Mouse (Mus musculus) limb, embryonic 10.5 days (tissue): ENCODE data around the gene Churc1. TPM values are rescaled to one million over a fixed set of nuclear protein-coding genes. Genes with fewer than 3 reads are reported as not detected.
A peak's percentile ranks its signal among the peaks of the same experiment; 100 is the strongest.

Experiments used
- DNase-seq: peaks from one replicate; pipeline ENCODE4 v3.0.0-alpha.2; 2017; ENCODE audit warnings: low spot score
- H3K27ac ChIP-seq: fragments of 300-500 bp; sonication (generic); 2 replicates; pipeline ENCODE4 v1.5.1; 2016; ENCODE audit warnings: mild to moderate bottlenecking
- H3K27me3 ChIP-seq: fragments of 300-500 bp; sonication (generic); 2 replicates; pipeline ENCODE4 v1.6.1; 2016; ENCODE audit warnings: low read depth, mild to moderate bottlenecking; ENCODE audit not compliant: poor library complexity, severe bottlenecking
- H3K36me3 ChIP-seq: fragments of 300-500 bp; sonication (generic); 2 replicates; pipeline ENCODE4 v1.6.1; 2016; ENCODE audit warnings: mild to moderate bottlenecking, moderate library complexity
- H3K4me1 ChIP-seq: fragments of 300-500 bp; sonication (generic); 2 replicates; pipeline ENCODE4 v1.6.1; 2016
- H3K4me3 ChIP-seq: fragments of 300-500 bp; sonication (generic); 2 replicates; pipeline ENCODE4 v1.5.1; 2016; ENCODE audit warnings: mild to moderate bottlenecking, moderate library complexity
- H3K9me3 ChIP-seq: fragments of 300-500 bp; sonication (generic); replicated peaks from 2 replicates; pipeline ENCODE4 v1.6.1; 2016; ENCODE audit warnings: mild to moderate bottlenecking
- WGBS: fragments of 180-500 bp; shearing (Covaris S2); methylation state at CpG from one replicate; pipeline ENCODE4 v1.1.7; 2016; 5-methylcytosine and 5-hydroxymethylcytosine counted together
- polyA plus RNA-seq: library from polyadenylated mRNA; unstranded; fragments of >200 nt; fragmentation: Nextera tagmentation; extraction: Ambion mirVana; gene quantifications from 2 replicates; pipeline ENCODE4 v1.2.1, GENCODE M21; 2016

Gene Churc1
- 107 and 118 TPM in 2 replicates for polyA plus RNA-seq

DNA sequence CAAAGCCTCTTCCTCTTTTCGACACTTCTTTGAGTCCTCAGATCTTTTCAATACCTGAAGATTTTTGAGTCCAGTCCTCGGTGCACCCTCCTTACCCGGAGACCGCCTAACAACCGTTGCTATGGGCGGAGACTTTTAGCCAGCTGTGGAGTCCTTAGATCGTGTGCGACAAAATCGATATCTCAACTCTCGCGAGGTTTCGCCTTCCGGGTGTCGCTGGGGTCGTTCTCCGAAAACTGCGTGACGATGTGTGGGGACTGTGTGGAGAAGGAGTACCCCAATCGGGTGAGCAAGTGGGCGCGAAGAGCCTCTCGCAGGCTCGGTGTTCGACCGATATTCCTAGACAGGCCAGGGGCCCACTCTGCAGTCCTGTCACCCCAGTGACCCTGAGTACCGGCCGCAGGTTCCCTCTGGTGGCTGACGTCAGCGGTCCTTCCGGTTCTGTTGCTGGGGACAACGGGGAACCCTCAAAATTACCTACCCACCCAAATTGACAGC lies at the start of gene Churc1, which contains the start of gene Fntb:
Gene Churc1 (plus strand): TSS at position 185 of the 498 bp plus-strand sequence.
Gene Fntb (plus strand): TSS at position 236 of the 498 bp plus-strand sequence.
- DNase-seq, result peak; percentile 93
- no peaks in the 10 kb centered on the region for H3K9me3 ChIP-seq
- H3K27me3 ChIP-seq, result no peaks in the 10 kb centered on the region
- peak within 1 kb of the TSS; percentile 79 for H3K4me3 ChIP-seq
- H3K4me1 ChIP-seq, result peaks cover 10% of the 10 kb centered on the region
- peak within 1 kb of the TSS; percentile 89 for H3K27ac ChIP-seq
- no peaks in the 10 kb centered on the region for H3K36me3 ChIP-seq
- WGBS, result under 1% methylated on average over 31 of the region's 31 CpGs

DNA sequence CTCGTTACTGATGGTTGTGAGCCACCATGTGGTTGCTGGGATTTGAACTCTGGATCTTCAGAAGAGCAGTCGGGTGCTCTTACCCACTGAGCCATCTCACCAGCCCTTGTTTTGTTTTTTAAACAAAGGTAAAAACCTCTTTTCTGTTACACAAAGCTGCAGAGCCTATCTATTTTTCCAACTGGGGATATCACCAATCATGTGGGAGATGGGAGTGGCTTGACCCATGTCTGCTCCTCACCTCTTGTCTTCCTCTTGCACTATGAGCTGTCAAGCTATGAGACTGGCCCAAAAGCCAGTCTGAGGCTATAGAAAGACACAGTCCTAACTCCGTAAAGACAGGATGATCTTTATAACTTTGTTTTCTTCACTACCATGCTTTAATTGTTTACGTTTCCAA lies 47.0 kb upstream of the Churc1 start:
- Histone ChIP-seq H3K9me3 (no peaks in the 10 kb centered on the region), H3K4me1 (no peaks in the 10 kb centered on the region), H3K36me3 (no peaks in the 10 kb centered on the region), H3K27ac (no peak overlapping the region), H3K4me3 (no peak overlapping the region), H3K27me3 (peaks cover 6% of the 10 kb centered on the region)
- no peak for DNase-seq
- WGBS, result 91% methylated on average over 4 of the region's 4 CpGs

DNA sequence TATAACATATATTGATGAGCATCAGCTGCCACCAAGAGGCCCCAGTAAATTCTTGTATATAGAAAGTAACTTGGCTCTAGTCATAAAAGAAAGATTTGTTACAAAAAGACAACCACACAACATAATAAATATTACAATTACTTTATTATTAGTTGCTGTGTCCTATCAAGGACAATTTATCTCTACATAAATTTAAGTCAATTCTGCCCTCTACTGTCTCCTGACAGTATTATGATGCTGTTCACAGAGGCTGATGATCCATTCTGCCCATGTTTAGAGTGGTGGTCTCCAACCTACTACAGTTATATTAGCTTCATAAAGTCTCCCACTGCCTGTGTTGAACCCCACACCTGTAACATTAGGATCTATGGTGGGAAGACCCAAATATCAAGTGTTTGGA lies 44.8 kb upstream of the Churc1 start:
- no peaks in the 10 kb centered on the region for H3K9me3 ChIP-seq
- no peak overlapping the region for H3K4me3 ChIP-seq
- H3K27ac ChIP-seq, result no peak overlapping the region
- no peak for DNase-seq
- no peaks in the 10 kb centered on the region for H3K27me3 ChIP-seq
- H3K36me3 ChIP-seq, result no peaks in the 10 kb centered on the region
- no peaks in the 10 kb centered on the region for H3K4me1 ChIP-seq

DNA sequence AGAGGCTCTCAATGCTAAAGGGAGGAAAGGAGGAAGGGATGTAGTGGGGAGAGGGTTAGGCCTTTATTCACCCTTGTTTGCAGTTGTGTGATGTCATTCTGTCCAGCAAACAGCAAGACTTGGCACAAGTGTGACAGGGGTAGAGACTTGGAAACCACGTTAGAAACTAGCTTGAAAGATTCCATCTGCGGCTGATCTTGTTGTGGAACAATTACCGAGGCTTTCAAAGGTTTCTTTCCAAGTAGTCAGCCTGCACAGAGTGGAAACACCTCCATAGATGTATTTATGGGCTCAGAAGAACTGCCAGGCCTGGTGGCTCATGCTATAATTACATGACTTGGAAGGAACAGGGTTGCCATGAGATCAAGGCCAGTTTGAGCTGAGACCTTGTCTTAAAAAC lies 43.3 kb upstream of the Churc1 start:
- DNase-seq, result no peak
- Histone ChIP-seq H3K27ac (no peak overlapping the region), H3K27me3 (no peaks in the 10 kb centered on the region), H3K4me1 (no peaks in the 10 kb centered on the region), H3K36me3 (no peaks in the 10 kb centered on the region), H3K4me3 (no peak overlapping the region), H3K9me3 (no peaks in the 10 kb centered on the region)
- 84% methylated on average over 3 of the region's 3 CpGs for WGBS

DNA sequence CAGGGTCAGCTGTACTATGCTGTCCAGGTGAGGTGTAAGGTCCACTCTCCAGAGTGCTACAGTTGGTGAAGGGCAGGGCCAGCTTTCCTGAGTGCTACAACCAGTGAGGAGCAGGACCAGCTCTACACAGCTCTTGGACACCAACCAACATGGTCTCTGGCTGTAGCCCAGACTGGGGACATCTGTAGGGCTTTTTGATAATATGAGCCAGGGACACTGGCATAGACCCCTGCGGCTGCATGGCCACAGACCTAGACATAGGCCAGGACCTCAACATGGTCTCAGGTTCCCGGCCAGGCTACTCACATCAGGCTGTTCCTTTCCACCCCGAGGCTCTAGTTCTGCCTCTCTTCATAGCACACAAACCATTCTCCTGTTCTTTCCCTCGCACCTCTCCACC lies 37.4 kb upstream of the Churc1 start:
- no peaks in the 10 kb centered on the region for H3K4me1 ChIP-seq
- H3K9me3 ChIP-seq, result no peaks in the 10 kb centered on the region
- H3K27ac ChIP-seq, result no peak overlapping the region
- H3K36me3 ChIP-seq, result no peaks in the 10 kb centered on the region
- no peaks in the 10 kb centered on the region for H3K27me3 ChIP-seq
- WGBS, result 91% methylated on average over 4 of the region's 4 CpGs
- DNase-seq, result no peak
- no peak overlapping the region for H3K4me3 ChIP-seq

DNA sequence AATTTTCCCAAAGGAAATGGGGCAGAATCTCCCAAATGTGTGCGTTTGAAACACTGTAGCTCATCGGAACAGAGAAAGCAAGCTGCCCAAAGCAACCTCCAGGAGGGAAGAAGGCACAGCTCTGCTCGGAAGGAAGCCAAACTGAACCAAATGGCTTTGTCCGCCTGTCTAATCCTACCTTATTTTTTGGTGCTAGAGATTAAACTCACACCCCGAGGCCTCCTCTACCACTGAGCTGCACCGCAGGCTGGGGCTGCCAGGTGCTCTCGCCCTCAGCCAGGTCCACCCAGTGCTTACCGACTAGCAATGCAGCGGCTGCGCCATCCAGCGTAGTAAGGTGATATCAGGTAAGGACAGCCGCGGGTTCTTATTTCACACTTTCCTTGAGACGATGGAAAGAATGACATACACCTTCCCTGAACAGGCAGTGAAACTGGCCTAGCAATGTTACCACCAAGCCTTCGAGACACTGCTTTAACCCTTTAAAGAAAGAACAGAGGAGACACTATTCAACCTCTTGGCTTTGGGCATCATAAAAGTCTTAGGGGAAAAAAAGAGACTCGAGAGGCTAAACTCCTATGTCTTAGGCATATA lies 14.4 kb upstream of the Churc1 start:
- Histone ChIP-seq H3K4me3 (no peak overlapping the region), H3K4me1 (no peaks in the 10 kb centered on the region), H3K9me3 (no peaks in the 10 kb centered on the region), H3K27me3 (no peaks in the 10 kb centered on the region), H3K27ac (no peak overlapping the region), H3K36me3 (no peaks in the 10 kb centered on the region)
- 79% methylated on average over 16 of the region's 16 CpGs for WGBS
- no peak for DNase-seq

DNA sequence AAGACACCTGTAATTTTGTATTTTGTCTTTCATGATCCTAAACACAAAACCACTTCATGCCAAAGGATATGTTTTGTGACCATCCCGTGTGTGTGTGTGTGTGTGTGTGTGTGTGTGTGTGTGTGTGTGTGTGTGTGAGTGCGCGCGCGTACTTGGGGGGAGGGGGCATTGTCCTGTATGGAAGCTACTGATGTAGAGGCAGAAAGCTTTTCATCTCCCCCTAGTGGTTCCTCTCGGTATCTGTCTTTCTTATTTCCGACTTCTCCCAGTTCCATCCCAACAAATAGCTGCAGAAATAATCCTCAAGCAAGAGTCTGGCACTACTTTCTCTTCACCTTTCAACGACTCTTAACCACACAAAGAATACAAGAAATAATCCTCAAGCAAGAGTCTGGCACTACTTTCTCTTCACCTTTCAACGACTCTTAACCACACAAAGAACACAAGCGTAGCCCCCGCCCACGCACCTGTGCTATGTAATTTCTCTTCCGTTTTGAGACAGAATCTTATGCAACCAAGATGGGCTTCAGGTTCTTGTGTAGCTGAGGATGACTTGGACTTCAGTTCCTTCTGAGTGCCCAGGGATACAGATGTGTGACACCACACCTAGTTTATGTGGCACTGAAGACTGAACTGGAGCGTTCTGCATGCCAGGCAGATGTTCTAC lies 12.6 kb upstream of the Churc1 start:
- Histone ChIP-seq H3K27me3 (no peaks in the 10 kb centered on the region), H3K4me3 (no peak overlapping the region), H3K9me3 (no peaks in the 10 kb centered on the region), H3K27ac (no peak overlapping the region), H3K36me3 (no peaks in the 10 kb centered on the region), H3K4me1 (no peaks in the 10 kb centered on the region)
- DNase-seq, result peak; percentile 58
- WGBS, result 48% methylated on average over 14 of the region's 14 CpGs

DNA sequence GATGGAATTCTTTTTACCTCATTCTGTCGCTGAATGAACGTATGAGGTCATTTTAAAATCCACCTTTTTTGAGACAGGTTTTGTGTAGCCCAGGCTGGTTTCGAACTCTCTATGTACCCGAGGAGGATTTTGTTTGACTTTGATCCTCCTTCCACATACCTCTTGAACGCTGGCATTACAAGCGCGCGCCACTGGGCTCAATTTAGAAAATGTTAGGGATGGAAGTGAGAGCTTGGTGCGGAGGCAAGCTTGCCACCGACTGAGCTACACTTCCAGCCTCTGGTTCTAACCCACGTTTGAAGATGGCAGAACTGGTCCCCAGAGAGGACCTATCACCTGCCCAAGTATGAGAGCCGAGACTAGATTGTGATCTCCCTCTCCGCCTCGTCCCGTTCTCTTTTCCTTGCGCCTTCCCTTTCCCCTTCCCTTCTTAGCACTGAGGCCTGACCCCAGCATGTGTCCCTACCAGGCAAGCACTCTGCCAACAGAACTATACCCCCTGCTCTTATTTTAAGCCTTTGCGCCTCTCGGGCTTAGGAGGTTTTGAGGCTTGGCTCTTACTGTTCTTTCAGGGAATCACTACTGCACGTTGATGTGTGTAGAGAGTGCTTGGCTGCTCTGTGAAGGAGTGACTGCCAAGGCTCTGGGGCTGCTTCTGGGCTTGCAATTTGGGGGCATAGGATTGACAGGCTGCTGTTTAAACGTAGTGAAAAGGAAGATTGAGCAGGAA lies 728 bp downstream of the Churc1 start:
- Histone ChIP-seq H3K36me3 (no peaks in the 10 kb centered on the region), H3K27me3 (no peaks in the 10 kb centered on the region), H3K9me3 (no peaks in the 10 kb centered on the region), H3K4me3 (peak overlapping the region; percentile 79), H3K27ac (peak overlapping the region; percentile 89), H3K4me1 (peaks cover 10% of the 10 kb centered on the region)
- 36% methylated on average over 20 of the region's 20 CpGs for WGBS
- peak; percentile 34 for DNase-seq

DNA sequence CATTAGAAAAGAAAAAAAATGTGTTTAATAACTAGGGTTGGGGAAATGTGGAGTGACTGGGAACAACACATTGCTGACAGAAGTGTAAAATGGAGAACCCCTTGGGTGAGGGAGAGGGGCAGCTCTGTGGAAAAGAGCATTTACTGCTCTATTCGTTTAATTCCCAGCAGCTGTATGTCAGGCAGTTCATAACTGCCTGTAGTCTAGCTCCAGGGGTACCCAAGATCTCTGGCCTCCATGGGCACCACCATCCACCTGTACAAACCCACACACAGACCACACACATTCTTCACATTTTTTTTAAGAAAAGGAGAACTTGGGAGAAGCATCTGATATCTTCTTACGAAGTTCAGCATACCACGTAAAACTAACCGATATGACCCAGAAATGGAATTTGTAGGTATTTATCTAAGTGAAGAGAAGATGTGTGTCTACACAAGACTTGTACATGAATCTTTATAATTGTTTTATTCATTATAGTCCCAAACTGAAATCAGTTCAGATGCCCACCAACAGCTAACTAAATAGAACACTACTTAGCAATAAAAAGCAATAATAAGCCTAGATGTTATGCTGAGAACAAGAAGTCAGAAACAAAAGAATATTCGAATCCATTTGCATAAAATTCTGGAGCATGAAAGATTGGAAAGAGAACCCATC lies 5.6 kb downstream of the Churc1 start:
- H3K9me3 ChIP-seq, result no peaks in the 10 kb centered on the region
- H3K4me1 ChIP-seq, result peaks cover 9% of the 10 kb centered on the region
- 92% methylated on average over 5 of the region's 5 CpGs for WGBS
- DNase-seq, result no peak
- no peaks in the 10 kb centered on the region for H3K27me3 ChIP-seq
- no peak overlapping the region for H3K27ac ChIP-seq
- no peak overlapping the region for H3K4me3 ChIP-seq
- H3K36me3 ChIP-seq, result no peaks in the 10 kb centered on the region

DNA sequence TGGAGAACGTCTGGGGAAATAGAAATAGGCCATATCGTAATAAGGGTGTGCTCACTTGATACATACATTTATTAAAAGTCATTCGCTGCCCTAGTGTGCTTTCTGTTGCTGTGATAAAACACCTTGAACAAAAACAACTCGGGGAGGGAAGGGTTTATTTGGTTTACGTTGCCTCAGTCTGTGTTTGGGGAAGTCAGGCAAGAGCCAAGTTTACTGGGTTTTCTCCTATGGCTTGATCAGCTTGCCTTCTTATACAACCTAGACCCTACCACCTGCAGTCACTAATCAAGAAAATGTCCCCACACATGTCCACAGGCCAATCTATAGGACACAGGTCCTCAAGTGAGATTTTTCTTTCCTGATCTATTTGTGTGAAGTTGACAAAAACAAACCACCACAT lies 6.2 kb downstream of the Churc1 start:
- Histone ChIP-seq H3K27me3 (no peaks in the 10 kb centered on the region), H3K4me3 (no peak overlapping the region), H3K36me3 (no peaks in the 10 kb centered on the region), H3K4me1 (0 out of 2 replicates have a peak, but pooled peaks cover 4% of the 10 kb centered on the region), H3K27ac (no peak overlapping the region), H3K9me3 (no peaks in the 10 kb centered on the region)
- 92% methylated on average over 5 of the region's 5 CpGs for WGBS
- no peak for DNase-seq

DNA sequence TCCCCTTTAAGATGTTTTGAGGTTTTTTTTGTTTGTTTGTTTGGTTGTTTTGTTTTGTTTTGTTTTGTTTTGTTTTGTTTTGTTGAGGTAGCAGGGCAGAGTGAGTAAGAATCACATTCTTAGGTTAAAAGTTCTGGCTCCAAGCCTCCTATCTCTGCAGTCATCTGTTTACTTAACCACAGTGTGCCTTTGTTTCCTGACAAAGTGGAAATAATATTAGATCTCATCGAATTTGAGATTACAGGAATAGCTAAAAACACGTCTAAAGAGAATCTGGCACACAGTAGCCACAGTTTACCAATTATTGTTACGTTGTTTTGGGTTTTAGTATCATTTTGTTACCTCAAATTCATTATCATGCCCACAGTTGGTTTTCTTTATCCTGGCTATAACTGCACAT lies 9.3 kb downstream of the Churc1 start:
- Histone ChIP-seq H3K27ac (no peak overlapping the region), H3K4me1 (0 out of 2 replicates have a peak, but pooled peaks cover 4% of the 10 kb centered on the region), H3K4me3 (no peak overlapping the region), H3K27me3 (no peaks in the 10 kb centered on the region), H3K36me3 (0 out of 2 replicates have a peak, but pooled peaks cover 4% of the 10 kb centered on the region), H3K9me3 (no peaks in the 10 kb centered on the region)
- 84% methylated on average over 3 of the region's 3 CpGs for WGBS
- no peak for DNase-seq

DNA sequence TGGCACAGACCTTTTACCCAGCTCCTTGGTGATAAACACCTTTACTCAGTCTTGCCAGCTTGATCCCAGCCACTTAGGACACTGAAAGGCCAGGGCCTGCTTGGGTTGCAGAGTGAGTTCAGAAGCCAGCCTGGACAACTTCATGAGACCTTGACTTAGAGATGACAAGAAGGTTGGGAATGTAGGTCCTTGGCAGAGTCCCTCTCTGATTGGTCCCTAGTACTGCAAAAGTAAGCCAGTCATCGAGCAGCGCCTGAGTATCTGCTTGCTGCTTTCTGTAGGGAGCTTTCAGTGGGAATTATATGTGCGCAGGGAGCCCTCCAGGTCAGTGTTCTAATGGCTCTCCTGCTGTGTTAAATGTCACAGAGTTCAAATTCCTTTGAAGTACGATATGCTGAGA lies 9.8 kb downstream of the Churc1 start:
- WGBS, result 68% methylated on average over 4 of the region's 4 CpGs
- H3K27ac ChIP-seq, result no peak overlapping the region
- 0 out of 2 replicates have a peak, but pooled peaks cover 4% of the 10 kb centered on the region for H3K4me1 ChIP-seq
- H3K36me3 ChIP-seq, result 0 out of 2 replicates have a peak, but pooled peaks cover 4% of the 10 kb centered on the region
- no peak for DNase-seq
- H3K4me3 ChIP-seq, result no peak overlapping the region
- no peaks in the 10 kb centered on the region for H3K9me3 ChIP-seq
- H3K27me3 ChIP-seq, result no peaks in the 10 kb centered on the region
